Mouse (Mus musculus) heart, postnatal 0 days (tissue): ENCODE data around the gene Kcnk2.

ENCODE experiments used
- CTCF ChIP-seq: IDR thresholded peaks from 2 replicates; pipeline ENCODE4 v1.5.1; 2016; ENCODE audit warnings: antibody characterized with exemption, control low read depth, low read depth
- EP300 ChIP-seq: IDR thresholded peaks from 2 replicates; pipeline ENCODE4 v1.6.1; 2016; ENCODE audit warnings: antibody characterized with exemption, low read depth

DNA sequence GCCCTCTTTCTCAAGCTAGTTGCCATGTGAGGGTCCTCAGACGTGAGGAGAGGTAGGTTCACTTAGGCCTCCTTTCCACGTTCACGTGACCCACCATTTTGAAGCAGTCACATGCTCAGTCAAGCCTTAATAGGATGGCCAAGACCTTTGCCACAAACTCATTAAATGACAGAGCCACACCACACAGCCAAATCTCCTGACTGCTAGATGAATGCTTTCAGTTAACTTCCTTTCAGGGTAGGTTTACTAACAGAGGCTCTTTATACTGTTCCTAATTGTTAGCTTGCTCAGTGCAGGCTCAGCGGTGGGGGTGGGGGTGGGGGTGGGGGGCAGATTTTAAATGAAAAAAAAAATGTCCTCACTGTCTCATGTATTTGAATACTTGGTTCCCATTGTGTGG lies 206.3 kb downstream of the Kcnk2 start:
- TF ChIP-seq CTCF (no peak), EP300 (no peak)
